Mouse (Mus musculus) neural tube, embryonic 11.5 days (tissue): ENCODE measurements around the gene Nrf1. TPM values are rescaled to one million over a fixed set of nuclear protein-coding genes. Genes with fewer than 3 reads are reported as not detected.

Experiments
- ATAC-seq: fragments of 200-750 bp; cut with Nextera tagmentation; 2 replicates; pipeline ENCODE4 v1.8.0; 2017; ENCODE audit warnings: moderate number of reproducible peaks, mild to moderate bottlenecking, moderate TSS enrichment, moderate library complexity; ENCODE audit not compliant: insufficient read depth, low FRiP score, low TSS enrichment
- DNase-seq: peaks from one replicate; pipeline ENCODE4 v3.0.0-alpha.2; 2015; ENCODE audit warnings: low spot score
- H3K27ac ChIP-seq: fragments of 300-500 bp; sonication (generic); 2 replicates; pipeline ENCODE4 v1.5.1; 2014; ENCODE audit warnings: low read depth, mild to moderate bottlenecking, low read length
- H3K27me3 ChIP-seq: fragments of 300-500 bp; sonication (generic); 2 replicates; pipeline ENCODE4 v1.6.1; 2014; ENCODE audit warnings: mild to moderate bottlenecking, low read length, mixed read lengths; ENCODE audit not compliant: control insufficient read depth, insufficient read depth
- H3K36me3 ChIP-seq: fragments of 300-500 bp; sonication (generic); 2 replicates; pipeline ENCODE4 v1.6.1; 2014; ENCODE audit warnings: mild to moderate bottlenecking, low read length, moderate library complexity, mixed read lengths; ENCODE audit not compliant: control insufficient read depth, insufficient read depth
- H3K4me1 ChIP-seq: fragments of 300-500 bp; sonication (generic); 2 replicates; pipeline ENCODE4 v1.6.1; 2014; ENCODE audit warnings: low read length, mixed read lengths; ENCODE audit not compliant: control insufficient read depth, insufficient read depth
- H3K4me2 ChIP-seq: fragments of 300-500 bp; sonication (generic); 2 replicates; pipeline ENCODE4 v1.6.1; 2014; ENCODE audit warnings: low read depth, mild to moderate bottlenecking, moderate library complexity
- H3K4me3 ChIP-seq: fragments of 300-500 bp; sonication (generic); 2 replicates; pipeline ENCODE4 v1.5.1; 2014; ENCODE audit warnings: low read depth, low read length
- H3K9ac ChIP-seq: fragments of 300-500 bp; sonication (generic); 2 replicates; pipeline ENCODE4 v1.6.1; 2014; ENCODE audit warnings: mild to moderate bottlenecking, low read length
- H3K9me3 ChIP-seq: fragments of 300-500 bp; sonication (generic); 2 replicates; pipeline ENCODE4 v1.6.1; 2016; ENCODE audit warnings: low read length; ENCODE audit not compliant: control insufficient read depth
- WGBS: fragments of 180-500 bp; shearing (Covaris S2); extraction: QIAGEN DNeasy Blood & Tissue Kit; methylation state at CpG from one replicate; pipeline ENCODE4 v1.1.7; 2014; 5-methylcytosine and 5-hydroxymethylcytosine counted together
- polyA plus RNA-seq: library from polyadenylated mRNA; unstranded; fragments of >200 nt; fragmentation: Nextera tagmentation; extraction: Ambion mirVana; gene quantifications from 2 replicates; pipeline ENCODE4 v1.2.1, GENCODE M21; 2014

Gene Nrf1
- 74.3 and 77.7 TPM in 2 replicates for polyA plus RNA-seq

- H3K9me3 ChIP-seq: no peaks in the 10 kb centered on the region
- peak within 1 kb of the TSS; percentile 99 for H3K27ac ChIP-seq
- no peaks in the 10 kb centered on the region; the same call in 1 of the 2 replicates for H3K36me3 ChIP-seq
- H3K9ac ChIP-seq: peak within 1 kb of the TSS; percentile 100
- H3K27me3 ChIP-seq: no peaks in the 10 kb centered on the region
- DNase-seq: peak; percentile 94
- 0% methylated on average over 45 of the region's 78 CpGs for WGBS
- peak within 1 kb of the TSS; percentile 84 for H3K4me2 ChIP-seq
- peak; percentile 94 for ATAC-seq
- H3K4me1 ChIP-seq: peaks cover 7% of the 10 kb centered on the region
- H3K4me3 ChIP-seq: peak within 1 kb of the TSS; percentile 99
Observed at GRCm38 (mm10) chr6:30047271-30048162, at the start of gene Nrf1. Nrf1 (plus strand) TSS chr6:30047988.

GRCm38 (mm10) chr6:29998140-29998539 lies 49.6 kb upstream of the Nrf1 start:
- Histone ChIP-seq H3K4me3 (no peak overlapping the region), H3K27me3 (no peaks in the 10 kb centered on the region), H3K27ac (no peak overlapping the region), H3K4me1 (no peaks in the 10 kb centered on the region), H3K9me3 (no peaks in the 10 kb centered on the region), H3K9ac (no peak overlapping the region), H3K4me2 (no peak overlapping the region), H3K36me3 (no peaks in the 10 kb centered on the region)
- no peak for ATAC-seq
- DNase-seq: no peak
- 77% methylated on average over 9 of the region's 9 CpGs for WGBS

DNA sequence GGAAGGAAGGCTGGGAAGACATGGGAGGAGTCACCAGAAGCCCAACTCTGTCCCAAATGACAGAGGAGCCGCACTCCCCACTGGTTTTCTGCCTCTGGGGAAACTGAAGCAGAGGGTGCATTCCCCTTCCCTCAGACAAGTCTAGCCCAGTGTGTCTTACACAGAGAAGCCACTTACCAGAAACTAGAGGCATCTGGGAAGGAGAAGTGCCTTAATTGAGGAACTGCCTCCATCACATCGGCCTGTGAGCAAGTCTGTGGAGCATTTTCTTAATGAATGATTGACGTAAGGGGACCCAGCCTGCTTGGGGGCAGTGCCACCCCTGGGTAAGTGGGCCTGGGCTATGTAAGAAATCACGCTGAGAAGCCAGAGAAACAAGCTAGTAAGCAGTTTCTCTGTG lies 49.0 kb upstream of the Nrf1 start:
- Histone ChIP-seq H3K4me3 (no peak overlapping the region), H3K9ac (no peak overlapping the region), H3K27ac (no peak overlapping the region), H3K36me3 (no peaks in the 10 kb centered on the region), H3K4me2 (no peak overlapping the region), H3K9me3 (no peaks in the 10 kb centered on the region), H3K27me3 (no peaks in the 10 kb centered on the region), H3K4me1 (no peaks in the 10 kb centered on the region)
- DNase-seq (no peak), ATAC-seq (no peak)
- WGBS: 76% methylated on average over 4 of the region's 4 CpGs

- 81% methylated on average over 9 of the region's 9 CpGs for WGBS
- no peaks in the 10 kb centered on the region for H3K36me3 ChIP-seq
- no peak overlapping the region for H3K9ac ChIP-seq
- H3K4me2 ChIP-seq: no peak overlapping the region
- H3K4me3 ChIP-seq: no peak overlapping the region
- no peaks in the 10 kb centered on the region for H3K27me3 ChIP-seq
- H3K27ac ChIP-seq: no peak overlapping the region
- no peaks in the 10 kb centered on the region for H3K4me1 ChIP-seq
- H3K9me3 ChIP-seq: no peaks in the 10 kb centered on the region
- ATAC-seq: no peak
- DNase-seq: no peak
Observed at GRCm38 (mm10) chr6:30002628-30003027, 45.2 kb upstream of the Nrf1 start.

DNA sequence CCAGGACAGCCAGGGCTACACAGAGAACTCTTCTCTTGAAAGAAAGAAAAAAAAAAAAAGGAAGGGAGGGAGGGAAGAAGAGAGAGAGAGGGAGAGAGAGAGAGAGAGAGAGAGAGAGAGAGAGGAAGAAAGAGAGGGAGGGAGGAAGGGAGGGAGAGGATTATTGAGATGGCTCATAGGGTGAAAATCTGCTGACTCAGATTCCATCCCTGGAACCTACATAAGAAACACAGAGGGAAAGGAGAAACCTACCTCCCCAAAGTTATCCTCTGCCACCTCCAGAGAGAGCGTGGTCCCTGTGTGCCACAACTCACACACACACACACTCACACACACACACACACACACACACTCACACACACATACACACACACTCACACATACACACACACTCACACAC lies 41.9 kb upstream of the Nrf1 start:
- no peak overlapping the region for H3K4me2 ChIP-seq
- no peaks in the 10 kb centered on the region for H3K9me3 ChIP-seq
- no peak overlapping the region for H3K27ac ChIP-seq
- no peak overlapping the region for H3K9ac ChIP-seq
- ATAC-seq (no peak), DNase-seq (no peak)
- WGBS: 88% methylated on average over 1 of the region's 1 CpGs
- H3K4me1 ChIP-seq: no peaks in the 10 kb centered on the region
- no peaks in the 10 kb centered on the region for H3K36me3 ChIP-seq
- H3K4me3 ChIP-seq: no peak overlapping the region
- H3K27me3 ChIP-seq: no peaks in the 10 kb centered on the region

DNA sequence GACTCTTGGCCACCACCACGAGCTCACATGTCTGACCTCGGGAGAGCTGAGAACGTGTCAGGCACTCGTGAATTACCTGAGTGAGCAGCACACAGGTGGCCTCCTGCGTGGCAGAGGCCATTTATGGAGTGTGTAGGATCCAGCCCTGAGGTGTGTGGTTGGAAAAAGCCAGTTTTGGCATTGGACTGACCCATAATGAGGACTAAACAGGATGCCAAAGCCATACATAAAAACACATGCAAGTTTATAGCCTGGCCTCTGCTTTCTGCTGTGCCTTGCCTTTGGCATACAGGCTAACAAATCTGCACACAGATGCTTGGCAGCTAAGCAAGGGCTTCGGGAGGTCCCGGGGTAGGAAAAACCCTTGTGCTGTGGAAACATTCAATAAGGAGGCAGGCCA lies 38.6 kb upstream of the Nrf1 start:
- Histone ChIP-seq H3K36me3 (no peaks in the 10 kb centered on the region), H3K4me1 (no peaks in the 10 kb centered on the region), H3K4me2 (no peak overlapping the region), H3K9ac (no peak overlapping the region), H3K27ac (no peak overlapping the region), H3K9me3 (no peaks in the 10 kb centered on the region), H3K4me3 (no peak overlapping the region), H3K27me3 (no peaks in the 10 kb centered on the region)
- ATAC-seq (no peak), DNase-seq (no peak)
- WGBS: 87% methylated on average over 7 of the region's 7 CpGs

DNA sequence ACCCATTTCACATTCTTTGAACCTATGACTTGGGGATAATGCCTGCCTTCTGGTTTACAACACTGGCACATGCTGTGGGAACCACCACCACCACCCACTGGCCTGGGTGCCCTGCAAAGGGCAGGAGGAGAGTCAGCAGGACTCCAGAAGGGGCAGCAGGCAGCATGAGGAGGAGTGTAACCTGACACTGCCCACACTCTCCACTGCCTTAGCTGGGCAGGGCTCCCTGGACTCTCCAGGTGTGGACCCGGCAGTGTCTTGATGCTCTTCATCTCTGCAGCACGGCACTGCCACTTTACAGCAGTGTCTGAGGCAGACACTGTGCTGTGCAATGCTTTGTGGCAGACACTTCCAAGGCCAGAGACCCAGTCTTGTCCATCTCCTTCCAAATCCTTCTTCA lies 34.3 kb upstream of the Nrf1 start:
- H3K9me3 ChIP-seq: no peaks in the 10 kb centered on the region
- no peak overlapping the region for H3K9ac ChIP-seq
- no peak for DNase-seq
- no peak overlapping the region for H3K4me2 ChIP-seq
- no peak overlapping the region for H3K4me3 ChIP-seq
- H3K27me3 ChIP-seq: no peaks in the 10 kb centered on the region
- 46% methylated on average over 2 of the region's 2 CpGs for whole genome bisulfite sequencing
- no peak for ATAC-seq
- H3K27ac ChIP-seq: no peak overlapping the region
- no peaks in the 10 kb centered on the region for H3K36me3 ChIP-seq
- no peaks in the 10 kb centered on the region for H3K4me1 ChIP-seq

- 84% methylated on average over 5 of the region's 5 CpGs for WGBS
- H3K36me3 ChIP-seq: no peaks in the 10 kb centered on the region
- H3K27ac ChIP-seq: no peak overlapping the region
- DNase-seq: no peak
- no peak for ATAC-seq
- no peaks in the 10 kb centered on the region for H3K4me1 ChIP-seq
- H3K4me2 ChIP-seq: no peak overlapping the region
- H3K27me3 ChIP-seq: no peaks in the 10 kb centered on the region
- H3K9ac ChIP-seq: no peak overlapping the region
- no peaks in the 10 kb centered on the region for H3K9me3 ChIP-seq
- H3K4me3 ChIP-seq: no peak overlapping the region
Observed at GRCm38 (mm10) chr6:30014187-30014864, 33.5 kb upstream of the Nrf1 start.

- Histone ChIP-seq H3K9ac (no peak overlapping the region), H3K36me3 (no peaks in the 10 kb centered on the region), H3K4me1 (no peaks in the 10 kb centered on the region), H3K4me2 (no peak overlapping the region), H3K9me3 (no peaks in the 10 kb centered on the region), H3K27me3 (no peaks in the 10 kb centered on the region), H3K27ac (no peak overlapping the region), H3K4me3 (no peak overlapping the region)
- 77% methylated on average over 1 of the region's 1 CpGs for WGBS
- no peak for DNase-seq
- no peak for ATAC-seq
Observed at GRCm38 (mm10) chr6:30021241-30021640, 26.5 kb upstream of the Nrf1 start.
